Mouse (Mus musculus): ENCODE data around the gene Clcf1.

- no peak for TF ChIP-seq USF2 (IDR thresholded peaks at IDR 0.05; ENCODE audit: borderline replicate concordance in 1 of 2, insufficient read depth in 1 of 2, low read depth in 1 of 2, low read length in 2 of 2)
- TF ChIP-seq CTCF (IDR thresholded peaks at IDR 0.05 in 2 of 3, conservative IDR thresholded peaks at IDR 0.05 in 1 of 3; ENCODE audit: control insufficient read depth in 1 of 3, insufficient read depth in 1 of 3, low read depth in 2 of 3, low read length in 3 of 3, poor library complexity in 1 of 3, severe bottlenecking in 1 of 3): no peak
- no peak for TF ChIP-seq POLR2A (IDR thresholded peaks at IDR 0.05; ENCODE audit: control insufficient read depth in 1 of 2, insufficient read depth in 1 of 2, low read depth in 1 of 2, low read length in 2 of 2, poor library complexity in 1 of 2)
- no peak for TF ChIP-seq NELFE (IDR thresholded peaks at IDR 0.05; ENCODE audit: low read depth, low read length)
- TF ChIP-seq EP300 (IDR thresholded peaks at IDR 0.05; ENCODE audit: low read depth in 1 of 2, low read length in 2 of 2): no peak
- no peak for TF ChIP-seq ELF1 (IDR thresholded peaks at IDR 0.05; ENCODE audit: low read depth, low read length)
Measured at GRCm38 (mm10) chr19:4183689-4184088, 30.3 kb upstream of the Clcf1 start.

Data from MEL (cell line).